Mouse (Mus musculus) limb, embryonic 14.5 days (tissue): ENCODE measurements at regions not wholly inside any gene's neighbourhood (a gene's known extent, or its start where the extent isn't known, plus 50 kb on each side); places are given as distances from the start of the nearest gene placed in this dataset.

Experiments
- ATAC-seq: fragments of 200-750 bp; cut with Nextera tagmentation; 2 replicates; pipeline ENCODE4 v1.8.0; 2017; ENCODE audit warnings: low read depth, moderate number of reproducible peaks, moderate TSS enrichment; ENCODE audit not compliant: low FRiP score
- DNase-seq: peaks from one replicate; pipeline ENCODE4 v3.0.0-alpha.2; 2015; ENCODE audit warnings: low spot score
- H3K27ac ChIP-seq: fragments of 300-500 bp; sonication (generic); replicated peaks from 2 replicates; pipeline ENCODE4 v1.5.1; 2014; ENCODE audit warnings: low read depth, mild to moderate bottlenecking, low read length, moderate library complexity, mixed read lengths
- H3K27me3 ChIP-seq: fragments of 300-500 bp; sonication (generic); 2 replicates; pipeline ENCODE4 v1.6.1; 2014; ENCODE audit warnings: low read length, mixed read lengths; ENCODE audit not compliant: control insufficient read depth, insufficient read depth
- H3K36me3 ChIP-seq: fragments of 300-500 bp; sonication (generic); 2 replicates; pipeline ENCODE4 v1.6.1; 2014; ENCODE audit warnings: mild to moderate bottlenecking, low read length, moderate library complexity, mixed read lengths; ENCODE audit not compliant: control insufficient read depth, insufficient read depth
- H3K4me1 ChIP-seq: fragments of 300-500 bp; sonication (generic); 2 replicates; pipeline ENCODE4 v1.6.1; 2014; ENCODE audit warnings: antibody characterized with exemption, low read length, mixed read lengths; ENCODE audit not compliant: control insufficient read depth, insufficient read depth
- H3K4me2 ChIP-seq: fragments of 300-500 bp; sonication (generic); replicated peaks from 2 replicates; pipeline ENCODE4 v1.6.1; 2014; ENCODE audit warnings: low read depth, mild to moderate bottlenecking, low read length, moderate library complexity; ENCODE audit not compliant: severe bottlenecking
- H3K4me3 ChIP-seq: fragments of 300-500 bp; sonication (generic); replicated peaks from 2 replicates; pipeline ENCODE4 v1.5.1; 2014; ENCODE audit warnings: low read length
- H3K9ac ChIP-seq: fragments of 300-500 bp; sonication (generic); 2 replicates; pipeline ENCODE4 v1.6.1; 2014; ENCODE audit warnings: mild to moderate bottlenecking, low read depth, low read length, moderate library complexity; ENCODE audit not compliant: severe bottlenecking
- H3K9me3 ChIP-seq: fragments of 300-500 bp; sonication (generic); 2 replicates; pipeline ENCODE4 v1.6.1; 2016; ENCODE audit warnings: low read length; ENCODE audit not compliant: control insufficient read depth
- POLR2A ChIP-seq: fragments of 200-500 bp; IDR thresholded peaks from 2 replicates; pipeline ENCODE4 v1.8.0; 2012; ENCODE audit warnings: inconsistent platforms, mild to moderate bottlenecking, moderate library complexity, borderline replicate concordance; ENCODE audit not compliant: insufficient read depth, insufficient read length; ENCODE audit errors: extremely low read depth
- WGBS: fragments of 180-500 bp; shearing (Covaris S2); extraction: QIAGEN DNeasy Blood & Tissue Kit; methylation state at CpG from one replicate; pipeline ENCODE4 v1.1.7; 2014; 5-methylcytosine and 5-hydroxymethylcytosine counted together

DNA sequence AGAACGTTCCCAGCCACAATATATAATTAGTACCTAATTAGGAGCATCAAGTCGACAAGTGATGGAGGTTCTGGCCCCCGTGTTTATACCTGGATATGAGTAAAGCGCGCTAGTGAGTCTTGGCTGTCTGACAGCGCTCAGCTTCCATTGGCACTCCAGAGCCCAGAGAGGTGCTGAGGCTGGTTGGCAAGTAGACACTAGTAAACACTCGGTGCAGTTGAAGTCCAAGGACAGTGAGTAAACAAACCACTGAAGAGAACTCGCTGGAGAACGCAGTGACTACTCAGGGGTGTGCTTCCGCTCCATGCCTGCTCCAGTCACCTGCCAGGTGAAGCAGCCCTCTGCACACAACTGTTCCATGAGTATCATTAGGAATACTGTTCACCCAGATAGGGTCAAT is 111.5 kb downstream of the Rpl36a-ps1 start:
- no peak for TF ChIP-seq POLR2A
- Histone ChIP-seq H3K36me3 (no peaks in the 10 kb centered on the region), H3K9me3 (no peaks in the 10 kb centered on the region), H3K4me2 (no peak overlapping the region), H3K27me3 (no peaks in the 10 kb centered on the region), H3K9ac (no peak overlapping the region), H3K4me3 (no peak overlapping the region), H3K27ac (no peak overlapping the region), H3K4me1 (no peaks in the 10 kb centered on the region)
- WGBS, result 76% methylated on average over 10 of the region's 10 CpGs
- ATAC-seq (no peak), DNase-seq (no peak)

DNA sequence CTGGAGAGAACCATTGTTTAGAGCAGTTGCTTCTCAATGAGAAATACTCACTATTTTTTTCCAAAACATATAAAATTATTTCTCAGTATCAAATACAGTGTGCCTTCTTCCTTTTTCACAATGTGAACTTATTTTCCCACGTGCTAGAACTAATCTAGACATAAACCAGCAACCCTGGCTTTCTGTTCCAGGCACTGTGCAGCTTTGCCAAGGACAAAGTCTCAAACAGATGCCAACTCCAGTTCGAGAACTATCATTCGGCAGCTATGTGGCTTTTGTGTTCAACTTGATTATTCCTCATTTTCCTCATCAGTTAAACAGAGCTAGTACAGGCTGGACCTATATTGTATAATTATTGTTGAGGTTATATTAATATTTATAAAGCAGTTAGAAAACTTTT is 116.2 kb downstream of the Rpl36a-ps1 start:
- no peak for TF ChIP-seq POLR2A
- Histone ChIP-seq H3K27ac (no peak overlapping the region), H3K36me3 (no peaks in the 10 kb centered on the region), H3K4me3 (no peak overlapping the region), H3K4me1 (no peaks in the 10 kb centered on the region), H3K9ac (no peak overlapping the region), H3K9me3 (no peaks in the 10 kb centered on the region), H3K4me2 (no peak overlapping the region), H3K27me3 (no peaks in the 10 kb centered on the region)
- ATAC-seq (no peak), DNase-seq (no peak)
- 79% methylated on average over 3 of the region's 3 CpGs for WGBS

DNA sequence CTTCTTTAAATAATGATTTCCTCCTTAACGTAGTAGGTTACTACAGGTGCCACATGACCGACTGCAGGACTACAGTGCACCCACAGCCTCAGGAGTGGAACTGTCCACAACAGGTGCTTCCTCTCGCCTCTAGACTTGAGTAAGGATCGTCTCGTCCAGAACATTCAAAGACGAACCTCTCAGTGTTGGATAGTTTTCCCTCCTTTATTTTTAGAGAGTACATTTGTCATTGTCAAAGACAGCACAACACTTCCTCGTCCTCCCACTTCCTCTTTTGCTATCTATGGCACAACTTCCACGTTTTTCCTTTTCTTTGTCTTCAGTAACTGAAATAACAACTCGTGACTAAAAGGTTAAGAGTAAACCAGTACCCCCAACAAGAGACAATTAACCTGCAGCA is 120.7 kb downstream of the Rpl36a-ps1 start:
- no peak overlapping the region for H3K27ac ChIP-seq
- no peak overlapping the region for H3K9ac ChIP-seq
- no peak overlapping the region for H3K4me2 ChIP-seq
- no peaks in the 10 kb centered on the region for H3K9me3 ChIP-seq
- DNase-seq (no peak), ATAC-seq (no peak)
- H3K4me1 ChIP-seq, result no peaks in the 10 kb centered on the region
- no peaks in the 10 kb centered on the region for H3K27me3 ChIP-seq
- H3K36me3 ChIP-seq, result no peaks in the 10 kb centered on the region
- TF ChIP-seq POLR2A, result no peak
- 83% methylated on average over 9 of the region's 9 CpGs for WGBS
- H3K4me3 ChIP-seq, result no peak overlapping the region

GRCm38 (mm10) chr14:98869888-98870287 is 124.2 kb downstream of the Rpl36a-ps1 start:
- no peaks in the 10 kb centered on the region for H3K9me3 ChIP-seq
- ATAC-seq, result no peak
- H3K4me1 ChIP-seq, result no peaks in the 10 kb centered on the region

GRCm38 (mm10) chr14:98866880-98867279 is 127.2 kb downstream of the Rpl36a-ps1 start:
- Histone ChIP-seq H3K4me3 (no peak overlapping the region), H3K4me1 (no peaks in the 10 kb centered on the region), H3K36me3 (no peaks in the 10 kb centered on the region), H3K4me2 (no peak overlapping the region), H3K9ac (no peak overlapping the region), H3K27ac (no peak overlapping the region), H3K27me3 (no peaks in the 10 kb centered on the region), H3K9me3 (no peaks in the 10 kb centered on the region)
- no peak for TF ChIP-seq POLR2A
- no peak for ATAC-seq
- DNase-seq, result no peak

More at GRCm38 (mm10) chr14:98869888-98870287, 124.2 kb downstream of the Rpl36a-ps1 start:
- Histone ChIP-seq H3K9ac (no peak overlapping the region), H3K36me3 (no peaks in the 10 kb centered on the region), H3K4me2 (no peak overlapping the region), H3K27ac (no peak overlapping the region), H3K27me3 (no peaks in the 10 kb centered on the region), H3K4me3 (no peak overlapping the region)
- 77% methylated on average over 6 of the region's 6 CpGs for whole genome bisulfite sequencing
- TF ChIP-seq POLR2A, result no peak
- no peak for DNase-seq

DNA sequence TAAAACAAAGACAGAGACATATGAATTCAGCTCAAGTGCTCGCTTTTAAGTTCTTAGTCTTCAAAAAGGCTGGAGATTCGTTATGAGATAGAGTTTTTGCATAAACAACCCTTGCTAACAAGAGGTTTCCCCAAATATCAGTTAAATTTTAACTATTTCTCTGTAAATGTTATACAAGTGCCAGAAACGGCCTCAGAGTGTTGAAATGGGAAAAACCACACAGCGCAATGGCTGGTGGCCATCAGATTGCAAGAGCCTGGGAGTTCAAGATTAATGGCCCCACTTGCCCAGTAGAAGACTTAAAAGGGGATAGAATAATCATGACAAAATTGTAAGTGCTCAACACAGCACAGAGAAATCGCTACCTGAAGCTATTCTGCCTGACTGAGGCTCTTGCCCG is 130.1 kb downstream of the Rpl36a-ps1 start:
- no peaks in the 10 kb centered on the region for H3K9me3 ChIP-seq
- no peak overlapping the region for H3K9ac ChIP-seq
- DNase-seq (no peak), ATAC-seq (no peak)
- H3K27me3 ChIP-seq, result no peaks in the 10 kb centered on the region
- H3K4me3 ChIP-seq, result no peak overlapping the region
- H3K27ac ChIP-seq, result no peak overlapping the region
- 53% methylated on average over 6 of the region's 6 CpGs for WGBS
- TF ChIP-seq POLR2A, result no peak
- H3K36me3 ChIP-seq, result no peaks in the 10 kb centered on the region
- H3K4me2 ChIP-seq, result no peak overlapping the region
- H3K4me1 ChIP-seq, result no peaks in the 10 kb centered on the region
